8 mouse cellular contexts compared by ENCODE assay signal in the genomic region with DNA sequence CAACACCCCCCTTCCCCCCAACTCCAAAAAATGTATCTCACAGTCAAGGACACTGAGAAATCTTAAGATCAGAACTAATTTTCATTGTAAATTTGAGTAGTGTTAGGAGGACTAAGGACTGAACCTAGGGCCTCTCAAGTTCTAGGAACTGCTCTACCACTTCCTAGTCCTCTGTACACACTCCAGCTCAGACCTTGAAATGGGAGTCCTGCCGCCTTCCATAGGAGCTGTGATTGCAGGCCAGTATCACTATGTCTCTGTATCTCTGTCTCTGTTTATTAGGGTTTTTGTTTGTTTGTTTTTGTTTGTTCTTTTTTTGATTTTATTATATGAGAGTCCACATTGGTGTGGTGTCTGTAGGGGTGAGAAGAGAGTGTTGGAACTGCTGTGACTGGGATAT. TPM values are rescaled to one million over a fixed set of nuclear protein-coding genes. Genes with fewer than 3 reads are reported as not detected.
DNase-seq lines count a peak whose midpoint lies in the region; ATAC-seq and TF ChIP-seq lines count a peak whose summit lies in the region.
"Had no signal": no experiment of that assay in that cellular context is flagged by ENCODE, and none has a peak within 500 bp of the region (broad histone marks: within the 10 kb centered on the region; RNA-seq: fewer than 3 reads in every experiment).

No protein-coding gene starts in this region.

- peak overlapping the region; percentile 40 for H3K4me2 ChIP-seq in hindbrain, embryonic 14.5 days (replicated peaks)
- peak overlapping the region; percentile 31 for H3K4me2 ChIP-seq in midbrain, embryonic 15.5 days
- H3K4me2 ChIP-seq: limb, embryonic 15.5 days had no signal

- H3K4me3 ChIP-seq in left cerebral cortex, adult 2 months: peak overlapping the region; percentile 4; the same call in 1 of the 2 replicates
- H3K4me3 ChIP-seq in hindbrain, embryonic 14.5 days (replicated peaks; ENCODE audit: low read length): 0 out of 2 replicates have a peak overlapping the region, but pooled peaks have one; percentile 1
- H3K4me3 ChIP-seq in midbrain, embryonic 15.5 days: no peak overlapping the region; the same call in 1 of the 2 replicates
- H3K4me3 ChIP-seq: limb, embryonic 15.5 days had no signal

- H3K36me3 ChIP-seq in hindbrain, embryonic 14.5 days (replicated peaks; ENCODE audit: control insufficient read depth, insufficient read depth): no peaks in the 10 kb centered on the region
- no peaks in the 10 kb centered on the region for H3K36me3 ChIP-seq in midbrain, embryonic 15.5 days (replicated peaks)
- H3K36me3 ChIP-seq: limb, embryonic 15.5 days had no signal

- no peaks in the 10 kb centered on the region for H3K9me3 ChIP-seq in hindbrain, embryonic 14.5 days (ENCODE audit: control insufficient read depth, low read length)
- H3K9me3 ChIP-seq in midbrain, embryonic 15.5 days: no peaks in the 10 kb centered on the region
- H3K9me3 ChIP-seq: limb, embryonic 15.5 days had no signal

- no peak for TF ChIP-seq CTCF in left cerebral cortex, adult 2 months (IDR thresholded peaks at IDR 0.05)

- no peak for ATAC-seq in hindbrain, embryonic 14.5 days (ENCODE audit: low FRiP score)
- no peak for ATAC-seq in midbrain, embryonic 15.5 days (replicated peaks)

- peaks cover 16% of the 10 kb centered on the region for H3K4me1 ChIP-seq in hindbrain, embryonic 14.5 days (replicated peaks; ENCODE audit: control insufficient read depth, insufficient read depth, low read length)
- peaks cover 15% of the 10 kb centered on the region for H3K4me1 ChIP-seq in midbrain, embryonic 15.5 days
- H3K4me1 ChIP-seq: limb, embryonic 15.5 days had no signal

- no peaks in the 10 kb centered on the region for H3K27me3 ChIP-seq in hindbrain, embryonic 14.5 days (ENCODE audit: control insufficient read depth, insufficient read depth, low read length)
- no peaks in the 10 kb centered on the region for H3K27me3 ChIP-seq in midbrain, embryonic 15.5 days (replicated peaks)
- H3K27me3 ChIP-seq: limb, embryonic 15.5 days had no signal

- 71% methylated on average over 1 of the region's 1 CpGs for WGBS in hindbrain, embryonic 14.5 days
- 79% methylated on average over 1 of the region's 1 CpGs for WGBS in midbrain, embryonic 15.5 days

- H3K27ac ChIP-seq in left cerebral cortex, adult 2 months: no peak overlapping the region
- no peak overlapping the region for H3K27ac ChIP-seq in hindbrain, embryonic 14.5 days
- no peak overlapping the region for H3K27ac ChIP-seq in midbrain, embryonic 15.5 days
- H3K27ac ChIP-seq: limb, embryonic 15.5 days had no signal

- no peak for DNase-seq in left cerebral cortex, adult 2 months (ENCODE audit: extremely low spot score in 1 of 2, low spot score in 2 of 2)
- DNase-seq in left cerebral cortex, postnatal 10 days (ENCODE audit: extremely low spot score in 1 of 2, low spot score in 2 of 2): no peak
- peak; percentile 23 for DNase-seq in c-Kit-positive CD71-positive TER-119-negative erythroid progenitor cells, embryonic 14.5 days (ENCODE audit: low read depth)
- DNase-seq in hindbrain, embryonic 14.5 days (ENCODE audit: low spot score): no peak
- DNase-seq in embryo, embryonic 10 days (ENCODE audit: low spot score): no peak
- DNase-seq in spleen, postnatal 4 days (ENCODE audit: low spot score in 2 of 2): no peak

- H3K9ac ChIP-seq in hindbrain, embryonic 14.5 days: no peak overlapping the region
- H3K9ac ChIP-seq in midbrain, embryonic 15.5 days: no peak overlapping the region
- H3K9ac ChIP-seq: limb, embryonic 15.5 days had no signal

- intact Hi-C loops in left cerebral cortex, adult 2 months (cut with DNase I): no loop called here
- intact Hi-C loops in left cerebral cortex, postnatal 10 days (cut with DNase I): no loop called here

RNA-seq across cellular contexts. Expression of a gene that starts 3.4 kb away (rescaled TPM):
- 100 to 1,000 TPM; 133 to 134 TPM for total RNA-seq in left cerebral cortex, adult 2 months (2021)
- total RNA-seq in left cerebral cortex, postnatal 10 days (2021): 100 to 1,000 TPM; 122 to 137 TPM
- polyA plus RNA-seq in hindbrain, embryonic 14.5 days (2014; fragmentation: Nextera tagmentation; extraction: Ambion mirVana): 173 and 182 TPM in 2 replicates
- 159 and 165 TPM in 2 replicates for polyA plus RNA-seq in midbrain, embryonic 15.5 days (2015; fragmentation: Nextera tagmentation; extraction: Ambion mirVana)
